Mouse (Mus musculus) megakaryocyte, embryonic 14.5 days (primary cell): ENCODE measurements at regions not wholly inside any gene's neighbourhood (a gene's known extent, or its start where the extent isn't known, plus 50 kb on each side); places are given as distances from the start of the nearest gene placed in this dataset.

Experiments
- FLI1 ChIP-seq: IDR thresholded peaks from 2 replicates; pipeline ENCODE4 v1.6.1; 2012; ENCODE audit warnings: low read length, inconsistent platforms, mixed read lengths
- GATA1 ChIP-seq: IDR thresholded peaks from 3 replicates; pipeline ENCODE4 v1.6.1; 2012; ENCODE audit warnings: mixed read lengths, low read length, inconsistent platforms, borderline replicate concordance

DNA sequence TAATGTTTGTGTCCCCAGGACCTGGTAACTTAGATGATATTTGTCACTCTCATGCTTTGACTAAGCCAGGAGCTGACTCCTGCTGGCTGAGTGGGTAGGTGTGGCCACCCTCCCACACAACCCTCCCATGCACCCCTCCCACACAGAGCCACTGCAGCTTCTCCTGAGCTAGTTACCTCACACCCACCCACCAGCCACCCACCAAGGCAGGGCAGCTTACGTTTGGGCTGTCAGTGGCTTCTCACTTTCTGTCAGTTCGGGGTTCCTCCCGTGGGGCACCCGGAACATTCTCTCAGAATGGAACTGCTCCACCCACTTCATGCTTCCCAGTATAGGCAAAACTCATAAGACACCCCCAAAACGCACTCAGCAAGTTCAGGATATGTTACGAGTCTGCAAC lies 227.4 kb downstream of the Sox9 start:
- no peak for TF ChIP-seq GATA1
- no peak for TF ChIP-seq FLI1
